Mouse (Mus musculus) MEL (cell line): ENCODE measurements around the gene Chd5.

ENCODE experiments used
- CTCF ChIP-seq, 3 experiments: IDR thresholded peaks in 2 of 3; conservative IDR thresholded peaks in 1 of 3; 2 replicates each; pipeline ENCODE4 v1.5.1; 2011 to 2012; ENCODE audit warnings: low read length in 3 of 3, low read depth in 2 of 3, mild to moderate bottlenecking in 2 of 3, improper control_type of control experiment in 1 of 3, inconsistent platforms in 1 of 3, mixed read lengths in 1 of 3, moderate library complexity in 1 of 3; ENCODE audit not compliant: control insufficient read depth in 1 of 3, insufficient read depth in 1 of 3, poor library complexity in 1 of 3, severe bottlenecking in 1 of 3
- MAFK ChIP-seq: IDR thresholded peaks from 2 replicates; pipeline ENCODE4 v1.6.1; 2011; ENCODE audit warnings: low read depth, mild to moderate bottlenecking, low read length, improper control_type of control experiment, borderline replicate concordance

- TF ChIP-seq CTCF (IDR thresholded peaks at IDR 0.05 in 2 of 3, conservative IDR thresholded peaks at IDR 0.05 in 1 of 3; ENCODE audit: control insufficient read depth in 1 of 3, insufficient read depth in 1 of 3, low read depth in 2 of 3, low read length in 3 of 3, poor library complexity in 1 of 3, severe bottlenecking in 1 of 3) (no peak), MAFK (no peak)
These were observed 12.7 kb upstream of the Chd5 start, which contains the start of gene Rpl22 for GRCm38 (mm10) chr4:152325574-152326411.
